Mouse (Mus musculus): ENCODE data around the gene Frmd4b. TPM values are rescaled to one million over a fixed set of nuclear protein-coding genes. Genes with fewer than 3 reads are reported as not detected.

Frmd4b gene
- polyA plus RNA-seq, 1 experiment = 4.8 TPM

GRCm38 (mm10) chr6:97486813-97487361 is 130.5 kb downstream of the Frmd4b start:
- H3K27ac ChIP-seq (ENCODE audit: insufficient read depth, low read depth, low read length) = peak overlapping the region; percentile 6; the same call in 1 of the 2 replicates
- H3K36me3 ChIP-seq (ENCODE audit: control insufficient read depth, insufficient read depth, low read length) = no peaks in the 10 kb centered on the region
- peaks cover 10% of the 10 kb centered on the region for H3K4me1 ChIP-seq (ENCODE audit: control insufficient read depth, insufficient read depth, insufficient read length, low read length)
- H3K27me3 ChIP-seq (ENCODE audit: control insufficient read depth, insufficient read depth, low read length) = no peaks in the 10 kb centered on the region
- TF ChIP-seq POLR2A (IDR thresholded peaks at IDR 0.05; ENCODE audit: low read depth, low read length) (no peak), CTCF (IDR thresholded peaks at IDR 0.05; ENCODE audit: extremely low read depth, insufficient read length, insufficient replicate concordance, low read depth, low read length) (no peak)
- peak overlapping the region; percentile 63 for H3K4me3 ChIP-seq (ENCODE audit: low read depth, low read length)
- WGBS = 10% methylated on average over 11 of the region's 11 CpGs

GRCm38 (mm10) chr6:97485886-97486386 is 131.4 kb downstream of the Frmd4b start:
- 86% methylated on average over 11 of the region's 11 CpGs for WGBS
- Histone ChIP-seq H3K4me3 (ENCODE audit: low read depth, low read length) (no peak overlapping the region), H3K36me3 (ENCODE audit: control insufficient read depth, insufficient read depth, low read length) (no peaks in the 10 kb centered on the region), H3K4me1 (ENCODE audit: control insufficient read depth, insufficient read depth, insufficient read length, low read length) (peaks cover 10% of the 10 kb centered on the region), H3K27me3 (ENCODE audit: control insufficient read depth, insufficient read depth, low read length) (no peaks in the 10 kb centered on the region), H3K27ac (ENCODE audit: insufficient read depth, low read depth, low read length) (no peak overlapping the region; the same call in 1 of the 2 replicates)
- no peak for TF ChIP-seq POLR2A (IDR thresholded peaks at IDR 0.05; ENCODE audit: low read depth, low read length)
- TF ChIP-seq CTCF (IDR thresholded peaks at IDR 0.05; ENCODE audit: extremely low read depth, insufficient read length, insufficient replicate concordance, low read depth, low read length) = no peak

DNA sequence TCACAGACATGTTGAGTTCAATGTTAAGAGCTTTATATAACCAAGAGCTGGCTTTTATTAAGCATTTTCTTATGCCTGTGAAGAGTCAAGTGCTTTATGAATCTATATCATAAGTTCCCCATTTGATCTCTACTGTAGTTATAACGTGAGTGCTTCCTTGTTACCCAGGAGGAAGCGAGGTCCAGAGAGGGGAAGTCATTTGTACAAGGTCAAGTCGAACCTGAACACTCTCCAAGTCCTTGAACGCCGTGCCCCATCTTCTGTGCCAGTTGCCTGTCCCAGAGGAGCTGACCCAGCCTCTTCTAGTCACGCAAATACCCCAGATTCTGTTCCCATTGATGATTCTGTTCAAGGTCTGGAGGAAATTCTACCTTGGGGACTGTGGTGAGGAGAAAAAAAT is 135.4 kb downstream of the Frmd4b start:
- Histone ChIP-seq H3K4me3 (ENCODE audit: low read depth, low read length) (no peak overlapping the region), H3K36me3 (ENCODE audit: control insufficient read depth, insufficient read depth, low read length) (no peaks in the 10 kb centered on the region), H3K27me3 (ENCODE audit: control insufficient read depth, insufficient read depth, low read length) (no peaks in the 10 kb centered on the region), H3K27ac (ENCODE audit: insufficient read depth, low read depth, low read length) (no peak overlapping the region), H3K4me1 (ENCODE audit: control insufficient read depth, insufficient read depth, insufficient read length, low read length) (0 out of 2 replicates have a peak, but pooled peaks cover 3% of the 10 kb centered on the region)
- 50% methylated on average over 6 of the region's 6 CpGs for WGBS
- TF ChIP-seq POLR2A (IDR thresholded peaks at IDR 0.05; ENCODE audit: low read depth, low read length) (no peak), CTCF (IDR thresholded peaks at IDR 0.05; ENCODE audit: extremely low read depth, insufficient read length, insufficient replicate concordance, low read depth, low read length) (no peak)

- Histone ChIP-seq H3K27ac (ENCODE audit: insufficient read depth, low read depth, low read length) (peak overlapping the region; percentile 66), H3K4me3 (ENCODE audit: low read depth, low read length) (no peak overlapping the region), H3K36me3 (ENCODE audit: control insufficient read depth, insufficient read depth, low read length) (no peaks in the 10 kb centered on the region), H3K4me1 (ENCODE audit: control insufficient read depth, insufficient read depth, insufficient read length, low read length) (0 out of 2 replicates have a peak, but pooled peaks cover 4% of the 10 kb centered on the region), H3K27me3 (ENCODE audit: control insufficient read depth, insufficient read depth, low read length) (no peaks in the 10 kb centered on the region)
- 55% methylated on average over 19 of the region's 19 CpGs for WGBS
- TF ChIP-seq POLR2A (IDR thresholded peaks at IDR 0.05; ENCODE audit: low read depth, low read length) = no peak
- TF ChIP-seq CTCF (IDR thresholded peaks at IDR 0.05; ENCODE audit: extremely low read depth, insufficient read length, insufficient replicate concordance, low read depth, low read length) = no peak
Measured at GRCm38 (mm10) chr6:97478981-97479860, 138.1 kb downstream of the Frmd4b start.

GRCm38 (mm10) chr6:97473672-97474071 is 143.7 kb downstream of the Frmd4b start:
- H3K4me1 ChIP-seq (ENCODE audit: control insufficient read depth, insufficient read depth, insufficient read length, low read length) = peaks cover 7% of the 10 kb centered on the region; the same call in 1 of the 2 replicates
- TF ChIP-seq CTCF (IDR thresholded peaks at IDR 0.05; ENCODE audit: extremely low read depth, insufficient read length, insufficient replicate concordance, low read depth, low read length) (no peak), POLR2A (IDR thresholded peaks at IDR 0.05; ENCODE audit: low read depth, low read length) (no peak)
- no peaks in the 10 kb centered on the region for H3K36me3 ChIP-seq (ENCODE audit: control insufficient read depth, insufficient read depth, low read length)
- no peaks in the 10 kb centered on the region for H3K27me3 ChIP-seq (ENCODE audit: control insufficient read depth, insufficient read depth, low read length)
- WGBS = 92% methylated on average over 4 of the region's 4 CpGs
- no peak overlapping the region for H3K27ac ChIP-seq (ENCODE audit: insufficient read depth, low read depth, low read length)
- H3K4me3 ChIP-seq (ENCODE audit: low read depth, low read length) = no peak overlapping the region

- WGBS = 37% methylated on average over 4 of the region's 4 CpGs
- no peak for TF ChIP-seq CTCF (IDR thresholded peaks at IDR 0.05; ENCODE audit: extremely low read depth, insufficient read length, insufficient replicate concordance, low read depth, low read length)
- TF ChIP-seq POLR2A (IDR thresholded peaks at IDR 0.05; ENCODE audit: low read depth, low read length) = no peak
- Histone ChIP-seq H3K36me3 (ENCODE audit: control insufficient read depth, insufficient read depth, low read length) (no peaks in the 10 kb centered on the region), H3K4me1 (ENCODE audit: control insufficient read depth, insufficient read depth, insufficient read length, low read length) (peaks cover 7% of the 10 kb centered on the region; the same call in 1 of the 2 replicates), H3K27ac (ENCODE audit: insufficient read depth, low read depth, low read length) (no peak overlapping the region), H3K4me3 (ENCODE audit: low read depth, low read length) (no peak overlapping the region), H3K27me3 (ENCODE audit: control insufficient read depth, insufficient read depth, low read length) (no peaks in the 10 kb centered on the region)
Measured at GRCm38 (mm10) chr6:97472873-97473550, 144.3 kb downstream of the Frmd4b start.

Measured in small intestine, adult 2 months (tissue).